Mouse (Mus musculus) stomach, postnatal 0 days (tissue): ENCODE results near the gene Slx1b.

Experiments used
- CTCF ChIP-seq: IDR thresholded peaks from 2 replicates; pipeline ENCODE4 v1.5.1; 2016; ENCODE audit warnings: antibody characterized with exemption, low read depth, mild to moderate bottlenecking, moderate library complexity
- EP300 ChIP-seq: optimal IDR thresholded peaks from 2 replicates; pipeline ENCODE3; 2016; ENCODE audit warnings: antibody characterized with exemption

- TF ChIP-seq CTCF (no peak), EP300 (no peak)
Measured at GRCm38 (mm10) chr7:126650852-126651251, 44.7 kb downstream of the Slx1b start.
